Comparison of ENCODE assay signal across 9 mouse cellular contexts in the genomic region with DNA sequence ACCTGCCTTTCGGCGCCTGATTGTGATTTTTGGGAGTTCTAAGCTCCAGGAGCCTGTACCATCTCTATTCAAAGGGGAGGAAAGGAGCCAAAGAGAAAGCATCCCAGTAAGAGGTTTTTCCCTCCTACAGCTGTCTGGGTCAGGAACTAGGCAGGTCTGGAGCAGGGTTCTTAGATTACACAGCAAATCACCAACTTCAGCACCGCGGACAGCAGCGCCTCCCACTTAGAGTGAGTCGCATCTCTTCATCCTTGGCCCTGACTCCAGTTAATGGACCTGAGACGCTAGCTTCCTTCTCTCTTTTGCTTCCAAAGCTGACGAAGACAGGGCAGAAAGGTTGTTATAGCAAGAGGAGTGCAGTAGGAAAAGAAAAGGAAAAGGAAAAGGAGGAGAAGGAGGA. TPM values are rescaled to one million over a fixed set of nuclear protein-coding genes. Genes with fewer than 3 reads are reported as not detected.
DNase-seq lines count a peak whose midpoint lies in the region; ATAC-seq lines count a peak whose summit lies in the region.
"Had no signal": no experiment of that assay in that cellular context is flagged by ENCODE, and none has a peak within 500 bp of the region (broad histone marks: within the 10 kb centered on the region; RNA-seq: fewer than 3 reads in every experiment).

Gene Cntnap2, plus strand, starts transcription at position 267 of the 400 bp plus-strand sequence.

- WGBS in hindbrain, embryonic 10.5 days: 12% methylated on average over 8 of the region's 8 CpGs
- WGBS in neural tube, embryonic 13.5 days: 7% methylated on average over 8 of the region's 8 CpGs

- H3K4me3 ChIP-seq in hindbrain, embryonic 10.5 days: peak within 1 kb of the TSS; percentile 55
- peak within 1 kb of the TSS; percentile 55 for H3K4me3 ChIP-seq in neural tube, embryonic 13.5 days
- H3K4me3 ChIP-seq: limb, embryonic 15.5 days had no signal

- H3K4me1 ChIP-seq in hindbrain, embryonic 10.5 days (replicated peaks): peaks cover 9% of the 10 kb centered on the region
- H3K4me1 ChIP-seq in neural tube, embryonic 13.5 days (replicated peaks): peaks cover 15% of the 10 kb centered on the region; the same call in 1 of the 2 replicates

- H3K4me2 ChIP-seq in neural tube, embryonic 13.5 days: peak within 1 kb of the TSS; percentile 62
- H3K4me2 ChIP-seq: limb, embryonic 15.5 days had no signal

- peak within 1 kb of the TSS; percentile 78 for H3K9ac ChIP-seq in neural tube, embryonic 13.5 days
- H3K9ac ChIP-seq: limb, embryonic 15.5 days had no signal

- peak; percentile 35 to 57 for DNase-seq in heart, postnatal 10 days
- no peak for DNase-seq in heart, adult 11 months
- peak; percentile 27 to 32 for DNase-seq in adrenal gland, adult 18-20 months (ENCODE audit: low spot score in 2 of 2)
- DNase-seq in embryo, embryonic 10 days (ENCODE audit: low spot score): peak; percentile 95
- peak; percentile 79 for DNase-seq in hindbrain, embryonic 10.5 days (ENCODE audit: low spot score)
- DNase-seq in left cerebral cortex, postnatal 10 days (ENCODE audit: extremely low spot score in 1 of 2, low spot score in 2 of 2): peak; percentile 27 to 42
- no peak for DNase-seq in thymus, postnatal 0 days (ENCODE audit: low spot score)

- peaks cover 16% of the 10 kb centered on the region; the same call in 1 of the 2 replicates for H3K27me3 ChIP-seq in hindbrain, embryonic 10.5 days (ENCODE audit: insufficient read depth, poor library complexity, severe bottlenecking)
- no peaks in the 10 kb centered on the region for H3K27me3 ChIP-seq in neural tube, embryonic 13.5 days

- H3K9me3 ChIP-seq in hindbrain, embryonic 10.5 days: no peaks in the 10 kb centered on the region
- no peaks in the 10 kb centered on the region for H3K9me3 ChIP-seq in neural tube, embryonic 13.5 days
- H3K9me3 ChIP-seq: limb, embryonic 15.5 days had no signal

- H3K27ac ChIP-seq in hindbrain, embryonic 10.5 days: peak within 1 kb of the TSS; percentile 47
- peak within 1 kb of the TSS; percentile 89 for H3K27ac ChIP-seq in neural tube, embryonic 13.5 days (replicated peaks)
- H3K27ac ChIP-seq: limb, embryonic 15.5 days had no signal

- H3K36me3 ChIP-seq in hindbrain, embryonic 10.5 days: no peaks in the 10 kb centered on the region
- no peaks in the 10 kb centered on the region for H3K36me3 ChIP-seq in neural tube, embryonic 13.5 days
- H3K36me3 ChIP-seq: limb, embryonic 15.5 days had no signal

- peak; percentile 68 for ATAC-seq in neural tube, embryonic 13.5 days (ENCODE audit: low read depth)

- intact Hi-C loops in heart, postnatal 10 days (cut with DNase I): no loop called here
- intact Hi-C loops in left cerebral cortex, postnatal 10 days (cut with DNase I): no loop called here

RNA-seq across cellular contexts. Expression of gene Cntnap2, which starts in this region (rescaled TPM):
- total RNA-seq in heart, postnatal 10 days (2021): under 1 TPM in 1 of 2 experiments, not detected in 1; 0.12 TPM
- total RNA-seq in adrenal gland, adult 18-20 months (2021): 1 to 10 TPM; 1.5 to 2.0 TPM
- 14.9 and 22.2 TPM in 2 replicates for polyA plus RNA-seq in hindbrain, embryonic 10.5 days (2016; fragmentation: Nextera tagmentation; extraction: Ambion mirVana)
- total RNA-seq in left cerebral cortex, postnatal 10 days (2021): 100 to 1,000 TPM; 132 to 139 TPM
- polyA plus RNA-seq in neural tube, embryonic 13.5 days (2015; fragmentation: Nextera tagmentation; extraction: Ambion mirVana): 50.9 and 51.3 TPM in 2 replicates
- 0.39 and 0.48 TPM in 2 replicates for polyA plus RNA-seq in thymus, postnatal 0 days (2015; fragmentation: Nextera tagmentation; extraction: Ambion mirVana)

Comparison
In these comparisons a context has a peak if more than half of its experiments do, and no peak if none do; other contexts are left out.
1. RNA of gene Cntnap2 (total RNA-seq): 132 to 139 TPM in left cerebral cortex, postnatal 10 days; 1.5 to 2.0 TPM in adrenal gland, adult 18-20 months and 0.12 TPM in heart, postnatal 10 days; every median in the first group is over 10 times any median in the second.
2. RNA of gene Cntnap2 (polyA plus RNA-seq): 50.9 to 51.3 TPM in neural tube, embryonic 13.5 days and 14.9 to 22.2 TPM in hindbrain, embryonic 10.5 days; 0.39 to 0.48 TPM in thymus, postnatal 0 days; every median in the first group is over 10 times any median in the second.
3. Peak in DNase-seq in heart, postnatal 10 days; RNA of the gene not detected or under 1 TPM.
4. DNase-seq: peak in adrenal gland, adult 18-20 months (2 of 2), embryo, embryonic 10 days (single experiment), hindbrain, embryonic 10.5 days (single experiment) and left cerebral cortex, postnatal 10 days (2 of 2); none in heart, adult 11 months (single experiment) and thymus, postnatal 0 days (single experiment).